Mouse (Mus musculus) liver, adult 2 months (tissue): ENCODE results near the gene Pcnx2.

Experiments used
- CTCF ChIP-seq: fragments of 200-500 bp; IDR thresholded peaks from 2 replicates; pipeline ENCODE4 v1.5.1; 2011; ENCODE audit warnings: low read depth, low read length, control low read depth
- POLR2A ChIP-seq: fragments of 200-500 bp; IDR thresholded peaks from 2 replicates; pipeline ENCODE4 v1.6.1; 2011; ENCODE audit warnings: low read length, control low read depth; ENCODE audit not compliant: insufficient read depth; ENCODE audit errors: extremely low read depth

- TF ChIP-seq POLR2A (no peak), CTCF (no peak)
These were observed 29.6 kb downstream of the Pcnx2 start for GRCm38 (mm10) chr8:125868552-125868951.
